Mouse (Mus musculus): ENCODE measurements around the gene Anks4b. TPM values are rescaled to one million over a fixed set of nuclear protein-coding genes. Genes with fewer than 3 reads are reported as not detected.

Anks4b gene
- polyA plus RNA-seq, 1 experiment from 2014 or later = not detected

DNA sequence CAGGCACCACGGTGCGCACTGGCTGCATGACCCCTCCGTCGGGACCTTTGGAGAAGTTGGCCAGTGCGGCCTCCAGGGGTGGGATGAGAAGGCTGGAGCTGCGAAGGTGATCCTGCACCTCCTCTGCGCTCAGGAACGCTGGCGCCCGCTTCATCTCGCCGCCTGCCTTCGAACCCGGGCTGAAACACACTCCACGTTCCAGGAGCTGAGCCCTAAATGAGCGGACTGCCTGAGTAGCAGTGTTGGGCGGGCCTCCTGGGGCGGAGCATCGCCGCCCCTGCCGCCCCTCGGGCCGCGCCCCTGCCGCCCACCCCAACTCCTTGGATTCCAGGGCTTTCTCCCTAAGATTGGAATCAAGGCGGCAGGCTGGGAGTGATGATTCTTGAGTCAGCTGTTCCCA, 28.1 kb downstream of the Anks4b start, which contains the start of gene Crym:
TSS of gene Crym (minus strand) at position 341 of the 400 bp plus-strand sequence.
- 1% methylated on average over 26 of the region's 26 CpGs for WGBS
- H3K27me3 ChIP-seq (replicated peaks; ENCODE audit: control insufficient read depth, insufficient read depth, low read length) = peaks cover 26% of the 10 kb centered on the region
- H3K4me2 ChIP-seq (ENCODE audit: low read length) = peak within 1 kb of the TSS; percentile 47
- H3K36me3 ChIP-seq (ENCODE audit: control insufficient read depth, insufficient read depth) = no peaks in the 10 kb centered on the region
- peak; percentile 25; the same call in 1 of the 2 replicates for ATAC-seq
- peak within 1 kb of the TSS; percentile 36 for H3K4me3 ChIP-seq (replicated peaks; ENCODE audit: low read length)
- peak within 1 kb of the TSS; percentile 33 for H3K9ac ChIP-seq (replicated peaks; ENCODE audit: low read depth, low read length)
- H3K9me3 ChIP-seq (ENCODE audit: control insufficient read depth, low read length) = no peaks in the 10 kb centered on the region
- H3K4me1 ChIP-seq (replicated peaks; ENCODE audit: control insufficient read depth, insufficient read depth, low read length) = peaks cover 10% of the 10 kb centered on the region
- H3K27ac ChIP-seq (ENCODE audit: low read length) = no peak within 1 kb of the TSS

DNA sequence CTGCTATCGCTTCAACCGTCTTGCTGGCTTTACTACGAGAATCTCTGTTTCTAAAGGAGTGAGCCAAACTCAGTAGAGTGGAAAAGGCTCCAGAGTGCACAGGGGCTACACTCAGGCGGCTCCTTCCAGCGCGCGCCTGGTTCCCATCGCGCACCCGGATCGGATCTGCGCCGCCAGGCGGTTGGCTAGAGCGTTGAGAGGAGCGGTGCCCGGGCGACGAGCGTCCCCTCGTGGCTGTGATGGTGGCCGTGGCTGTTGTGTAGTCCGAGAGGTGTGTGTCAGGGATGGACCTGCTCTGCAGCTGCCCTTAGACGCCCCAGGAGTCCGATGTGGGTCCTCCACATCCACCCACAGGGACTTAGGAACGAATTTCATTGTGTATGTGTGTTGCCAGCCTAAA, 30.1 kb downstream of the Anks4b start, which contains the start of gene Abca14:
TSS of gene Abca14 (plus strand) at position 173 of the 400 bp plus-strand sequence.
- Histone ChIP-seq H3K27ac (ENCODE audit: low read length) (no peak within 1 kb of the TSS), H3K4me1 (replicated peaks; ENCODE audit: control insufficient read depth, insufficient read depth, low read length) (peaks cover 10% of the 10 kb centered on the region), H3K27me3 (replicated peaks; ENCODE audit: control insufficient read depth, insufficient read depth, low read length) (peaks cover 26% of the 10 kb centered on the region), H3K9me3 (ENCODE audit: control insufficient read depth, low read length) (no peaks in the 10 kb centered on the region), H3K4me3 (replicated peaks; ENCODE audit: low read length) (no peak within 1 kb of the TSS), H3K36me3 (ENCODE audit: control insufficient read depth, insufficient read depth) (no peaks in the 10 kb centered on the region), H3K9ac (replicated peaks; ENCODE audit: low read depth, low read length) (no peak within 1 kb of the TSS), H3K4me2 (ENCODE audit: low read length) (0 out of 2 replicates have a peak within 1 kb of the TSS, but pooled peaks have one; percentile 12)
- 3% methylated on average over 26 of the region's 26 CpGs for WGBS
- peak; percentile 83 for ATAC-seq

DNA sequence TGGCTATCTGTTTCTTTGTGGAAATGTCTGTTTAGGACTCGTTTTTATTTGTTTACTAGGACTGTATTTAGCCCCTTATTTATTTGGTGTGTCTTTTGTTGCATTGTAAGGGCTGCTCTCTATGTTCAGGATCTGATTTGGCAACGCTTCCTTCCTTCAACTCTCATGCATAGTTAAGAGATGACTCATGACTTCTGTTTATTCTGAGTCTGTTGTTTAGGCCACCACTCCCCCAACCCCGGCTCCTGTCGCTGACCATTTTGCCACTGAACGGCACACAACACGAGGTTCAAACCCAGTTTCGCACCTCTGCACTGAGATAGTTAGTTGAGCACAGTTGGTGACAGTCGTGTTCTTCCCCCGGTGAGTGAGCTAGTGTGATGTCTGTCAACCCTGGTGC, 32.3 kb downstream of the Anks4b start:
- peaks cover 10% of the 10 kb centered on the region for H3K4me1 ChIP-seq (replicated peaks; ENCODE audit: control insufficient read depth, insufficient read depth, low read length)
- H3K4me2 ChIP-seq (ENCODE audit: low read length) = no peak overlapping the region
- H3K4me3 ChIP-seq (replicated peaks; ENCODE audit: low read length) = no peak overlapping the region
- H3K9me3 ChIP-seq (ENCODE audit: control insufficient read depth, low read length) = no peaks in the 10 kb centered on the region
- 56% methylated on average over 9 of the region's 9 CpGs for WGBS
- H3K9ac ChIP-seq (replicated peaks; ENCODE audit: low read depth, low read length) = no peak overlapping the region
- peaks cover 14% of the 10 kb centered on the region for H3K27me3 ChIP-seq (replicated peaks; ENCODE audit: control insufficient read depth, insufficient read depth, low read length)
- no peak overlapping the region for H3K27ac ChIP-seq (ENCODE audit: low read length)
- H3K36me3 ChIP-seq (ENCODE audit: control insufficient read depth, insufficient read depth) = no peaks in the 10 kb centered on the region
- no peak for ATAC-seq

DNA sequence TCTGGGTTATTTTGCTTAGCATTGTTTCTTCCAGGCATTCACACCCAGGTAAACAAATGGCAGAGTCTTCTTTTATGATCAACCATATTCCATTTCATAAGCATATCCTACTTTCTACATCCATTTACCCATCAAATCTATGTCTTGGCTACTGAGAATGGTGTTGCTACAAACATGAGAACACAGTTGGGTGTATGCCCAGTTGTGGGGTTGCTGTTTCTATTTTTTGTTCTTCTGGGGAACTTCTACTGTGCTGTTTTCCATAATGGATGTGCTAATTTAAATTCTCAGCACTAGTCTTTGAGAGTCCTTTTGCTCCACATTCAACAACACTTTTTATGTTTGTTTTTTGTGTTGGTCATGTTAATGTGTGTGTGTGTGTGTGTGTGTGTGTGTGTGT, 54.9 kb downstream of the Anks4b start:
- Histone ChIP-seq H3K4me2 (ENCODE audit: low read length) (no peak overlapping the region), H3K4me1 (replicated peaks; ENCODE audit: control insufficient read depth, insufficient read depth, low read length) (no peaks in the 10 kb centered on the region; the same call in 1 of the 2 replicates), H3K36me3 (ENCODE audit: control insufficient read depth, insufficient read depth) (no peaks in the 10 kb centered on the region), H3K9ac (replicated peaks; ENCODE audit: low read depth, low read length) (no peak overlapping the region), H3K27me3 (replicated peaks; ENCODE audit: control insufficient read depth, insufficient read depth, low read length) (no peaks in the 10 kb centered on the region), H3K27ac (ENCODE audit: low read length) (no peak overlapping the region), H3K9me3 (ENCODE audit: control insufficient read depth, low read length) (no peaks in the 10 kb centered on the region), H3K4me3 (replicated peaks; ENCODE audit: low read length) (no peak overlapping the region)
- no peak for ATAC-seq

Other genes with a start within 250 kb of the Anks4b start
- not detected in 2 replicates for gene Dnah3, start 78.6 kb upstream of the Anks4b start, polyA plus RNA-seq (2015; fragmentation: Nextera tagmentation; extraction: Ambion mirVana)
- gene Tmem159, start 71.5 kb upstream of the Anks4b start, polyA plus RNA-seq (2015; fragmentation: Nextera tagmentation; extraction: Ambion mirVana) = 6.7 and 7.9 TPM in 2 replicates
- not detected in 2 replicates for gene Zp2, start 28.6 kb upstream of the Anks4b start, polyA plus RNA-seq (2015; fragmentation: Nextera tagmentation; extraction: Ambion mirVana)
- gene Crym, start 28.3 kb downstream of the Anks4b start, polyA plus RNA-seq (2015; fragmentation: Nextera tagmentation; extraction: Ambion mirVana) = 43.4 and 55.3 TPM in 2 replicates
- not detected in 2 replicates for gene Abca14, start 30.1 kb downstream of the Anks4b start, polyA plus RNA-seq (2015; fragmentation: Nextera tagmentation; extraction: Ambion mirVana)
- not detected in 2 replicates for gene Abca15, start 154.8 kb downstream of the Anks4b start, polyA plus RNA-seq (2015; fragmentation: Nextera tagmentation; extraction: Ambion mirVana)
- not detected in 2 replicates for gene Abca16, start 235.8 kb downstream of the Anks4b start, polyA plus RNA-seq (2015; fragmentation: Nextera tagmentation; extraction: Ambion mirVana)